Mouse (Mus musculus): ENCODE results near the gene Katnal1. TPM values are rescaled to one million over a fixed set of nuclear protein-coding genes. Genes with fewer than 3 reads are reported as not detected.

Gene Katnal1
- polyA plus RNA-seq, 1 experiment from 2014 or later: 39.5 TPM

DNA sequence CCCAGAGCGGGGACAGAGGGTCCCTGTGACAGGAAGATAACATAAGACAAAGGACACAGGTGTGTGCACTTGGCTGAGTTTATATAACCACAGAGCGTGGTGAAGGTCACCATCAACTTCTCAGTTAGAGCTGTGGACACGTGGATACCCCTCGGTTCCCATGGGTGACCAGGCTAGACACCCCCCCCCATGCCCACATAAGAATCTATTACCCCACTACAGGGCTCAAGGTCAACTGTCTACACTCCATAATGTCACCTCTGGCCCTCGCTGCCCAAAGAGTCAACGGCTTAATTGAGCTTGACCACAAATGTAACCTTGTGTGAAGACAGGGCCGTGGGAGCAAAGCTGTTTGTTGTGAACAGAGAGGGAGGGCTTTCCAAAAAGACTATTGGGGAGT, 103.4 kb downstream of the Katnal1 start:
- Histone ChIP-seq H3K9ac (replicated peaks) (no peak overlapping the region), H3K4me1 (replicated peaks) (peaks cover 11% of the 10 kb centered on the region), H3K4me3 (replicated peaks) (no peak overlapping the region), H3K36me3 (no peaks in the 10 kb centered on the region), H3K27ac (no peak overlapping the region), H3K9me3 (no peaks in the 10 kb centered on the region), H3K4me2 (replicated peaks) (no peak overlapping the region), H3K27me3 (0 out of 2 replicates have a peak, but pooled peaks cover 9% of the 10 kb centered on the region)
- no peak for ATAC-seq
- WGBS: 82% methylated on average over 7 of the region's 7 CpGs

DNA sequence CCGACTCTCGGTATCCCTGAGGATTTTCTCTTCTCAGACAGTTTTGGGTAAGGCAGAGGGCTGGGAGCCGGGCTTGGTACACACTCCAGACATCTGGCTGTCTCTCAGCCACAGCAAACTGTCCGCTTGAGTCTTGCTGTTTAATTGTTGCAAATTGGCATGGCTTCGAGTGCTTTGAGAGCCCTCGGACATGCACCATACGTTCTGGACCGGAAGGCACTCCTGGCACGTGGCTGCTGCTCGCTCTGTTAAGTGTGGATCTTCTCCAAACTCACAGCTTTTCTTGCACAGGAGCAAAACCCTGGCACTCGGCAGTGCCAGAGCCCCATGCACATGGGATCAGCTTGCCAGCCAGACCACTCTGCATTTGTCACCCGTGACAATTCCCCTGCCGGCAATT, 106.3 kb downstream of the Katnal1 start:
- Histone ChIP-seq H3K9me3 (no peaks in the 10 kb centered on the region), H3K4me2 (replicated peaks) (no peak overlapping the region), H3K27ac (no peak overlapping the region), H3K4me3 (replicated peaks) (no peak overlapping the region), H3K27me3 (0 out of 2 replicates have a peak, but pooled peaks cover 9% of the 10 kb centered on the region), H3K36me3 (no peaks in the 10 kb centered on the region), H3K9ac (replicated peaks) (no peak overlapping the region), H3K4me1 (replicated peaks) (peaks cover 19% of the 10 kb centered on the region)
- no peak for ATAC-seq
- 82% methylated on average over 13 of the region's 13 CpGs for WGBS

Other genes starting within 250 kb of the Katnal1 start
- 2.0 and 3.6 TPM in 2 replicates for gene Gm42791, start 65.8 kb upstream of the Katnal1 start, polyA plus RNA-seq (2015; fragmentation: Nextera tagmentation; extraction: Ambion mirVana)

All from midbrain, embryonic 13.5 days (tissue).